In genomic region chr1:172024140-172024895, GRCm38 (mm10) we compare ENCODE assay signal across 12 mouse cellular contexts. TPM values are rescaled to one million over a fixed set of nuclear protein-coding genes. Genes with fewer than 3 reads are reported as not detected.
DNase-seq lines count a peak whose midpoint lies in the region; ATAC-seq lines count a peak whose summit lies in the region.
"Had no signal": no experiment of that assay in that cellular context is flagged by ENCODE, and none has a peak within 500 bp of the region (broad histone marks: within the 10 kb centered on the region; RNA-seq: fewer than 3 reads in every experiment).

No protein-coding gene starts in this region.

- no peaks in the 10 kb centered on the region for H3K36me3 ChIP-seq in hindbrain, embryonic 11.5 days (ENCODE audit: control insufficient read depth, insufficient read depth, low read length)
- H3K36me3 ChIP-seq in midbrain, embryonic 14.5 days (ENCODE audit: control insufficient read depth, insufficient read depth, low read length): peaks cover 11% of the 10 kb centered on the region

- ATAC-seq in hindbrain, embryonic 11.5 days (ENCODE audit: low FRiP score): no peak
- no peak for ATAC-seq in midbrain, embryonic 14.5 days (ENCODE audit: low FRiP score, low TSS enrichment)

- H3K27me3 ChIP-seq in hindbrain, embryonic 11.5 days (ENCODE audit: control insufficient read depth, insufficient read depth, low read length): no peaks in the 10 kb centered on the region
- H3K27me3 ChIP-seq in midbrain, embryonic 14.5 days (ENCODE audit: control insufficient read depth, insufficient read depth, low read length): no peaks in the 10 kb centered on the region

- H3K9ac ChIP-seq in hindbrain, embryonic 11.5 days (ENCODE audit: low read depth, low read length): peak overlapping the region; percentile 79
- H3K9ac ChIP-seq in midbrain, embryonic 14.5 days (replicated peaks; ENCODE audit: low read length): peak overlapping the region; percentile 97

- 20% methylated on average over 9 of the region's 9 CpGs for WGBS in hindbrain, embryonic 11.5 days
- WGBS in midbrain, embryonic 14.5 days: 7% methylated on average over 9 of the region's 9 CpGs

- peak overlapping the region; percentile 58 for H3K27ac ChIP-seq in hindbrain, embryonic 11.5 days (ENCODE audit: low read depth, low read length)
- H3K27ac ChIP-seq in midbrain, embryonic 14.5 days (replicated peaks; ENCODE audit: low read depth, low read length): peak overlapping the region; percentile 96

- peak overlapping the region; percentile 68 for H3K4me3 ChIP-seq in hindbrain, embryonic 11.5 days (ENCODE audit: low read depth, low read length)
- H3K4me3 ChIP-seq in midbrain, embryonic 14.5 days (replicated peaks; ENCODE audit: low read depth, low read length): peak overlapping the region; percentile 96
- H3K4me3 ChIP-seq: erythroblast, embryonic 14.5 days had no signal

- DNase-seq in embryo, embryonic 10 days (ENCODE audit: low spot score): peak; percentile 44
- no peak for DNase-seq in embryo, embryonic 11 days
- peak; percentile 90 for DNase-seq in ZHBTc4 (ENCODE audit: low read depth, low spot score)
- DNase-seq in hindbrain, embryonic 11.5 days (ENCODE audit: low spot score): no peak
- no peak for DNase-seq in midbrain, embryonic 14.5 days
- DNase-seq in frontal cortex, postnatal 25 days (ENCODE audit: low spot score in 2 of 2): no peak
- DNase-seq in frontal cortex, postnatal 36 days (ENCODE audit: low spot score in 2 of 2): no peak
- DNase-seq in cerebellum, adult 9-10 months: no peak

- peaks cover 34% of the 10 kb centered on the region for H3K4me1 ChIP-seq in hindbrain, embryonic 11.5 days (replicated peaks; ENCODE audit: control insufficient read depth, insufficient read depth, low read length)
- peaks cover 71% of the 10 kb centered on the region for H3K4me1 ChIP-seq in midbrain, embryonic 14.5 days (ENCODE audit: control insufficient read depth, insufficient read depth, low read length)

- H3K9me3 ChIP-seq in hindbrain, embryonic 11.5 days (ENCODE audit: control insufficient read depth, low read length): no peaks in the 10 kb centered on the region
- no peaks in the 10 kb centered on the region for H3K9me3 ChIP-seq in midbrain, embryonic 14.5 days (ENCODE audit: control insufficient read depth, low read length)

- peak overlapping the region; percentile 92 for H3K4me2 ChIP-seq in hindbrain, embryonic 11.5 days (replicated peaks; ENCODE audit: low read depth, low read length)
- H3K4me2 ChIP-seq in midbrain, embryonic 14.5 days (ENCODE audit: low read length): peak overlapping the region; percentile 98

RNA-seq across cellular contexts. Expression of gene Vangl2, which starts 3.9 kb away (rescaled TPM):
- polyA plus RNA-seq in hindbrain, embryonic 11.5 days (2014; fragmentation: Nextera tagmentation; extraction: Ambion mirVana): 60.3 and 61.6 TPM in 2 replicates
- 52.7 and 57.3 TPM in 2 replicates for polyA plus RNA-seq in midbrain, embryonic 14.5 days (2014; fragmentation: Nextera tagmentation; extraction: Ambion mirVana)

RNA-seq across cellular contexts. Expression of gene Nhlh1, which starts 33.1 kb away (rescaled TPM):
- polyA plus RNA-seq in hindbrain, embryonic 11.5 days (2014; fragmentation: Nextera tagmentation; extraction: Ambion mirVana): 20.5 and 22.3 TPM in 2 replicates
- polyA plus RNA-seq in midbrain, embryonic 14.5 days (2014; fragmentation: Nextera tagmentation; extraction: Ambion mirVana): 3.6 and 5.5 TPM in 2 replicates
- polyA plus RNA-seq: erythroblast, embryonic 14.5 days; heart, embryonic 14.5 days; liver, embryonic 16.5 days; spleen, adult 2 months had no signal

RNA-seq across cellular contexts. Expression of gene Copa, which starts 58.0 kb away (rescaled TPM):
- polyA plus RNA-seq in hindbrain, embryonic 11.5 days (2014; fragmentation: Nextera tagmentation; extraction: Ambion mirVana): 154 and 191 TPM in 2 replicates
- polyA plus RNA-seq in midbrain, embryonic 14.5 days (2014; fragmentation: Nextera tagmentation; extraction: Ambion mirVana): 96.5 and 188 TPM in 2 replicates

RNA-seq across cellular contexts. Expression of gene Ncstn, which starts 58.3 kb away (rescaled TPM):
- polyA plus RNA-seq in hindbrain, embryonic 11.5 days (2014; fragmentation: Nextera tagmentation; extraction: Ambion mirVana): 120 and 121 TPM in 2 replicates
- polyA plus RNA-seq in midbrain, embryonic 14.5 days (2014; fragmentation: Nextera tagmentation; extraction: Ambion mirVana): 97.7 and 117 TPM in 2 replicates

Comparison
In these comparisons a context has a peak if more than half of its experiments do, and no peak if none do; other contexts are left out.
1. DNase-seq: peak in embryo, embryonic 10 days (single experiment) and ZHBTc4 (single experiment); none in embryo, embryonic 11 days (single experiment), hindbrain, embryonic 11.5 days (single experiment), midbrain, embryonic 14.5 days (single experiment), frontal cortex, postnatal 25 days (0 of 2), frontal cortex, postnatal 36 days (0 of 2) and cerebellum, adult 9-10 months (single experiment).